Mouse (Mus musculus): ENCODE data around the gene S100g. TPM values are rescaled to one million over a fixed set of nuclear protein-coding genes. Genes with fewer than 3 reads are reported as not detected.
A peak's percentile ranks its signal among the peaks of the same experiment; 100 is the strongest.

Gene S100g
- total RNA-seq, 1 experiment: 0.54 TPM

DNA sequence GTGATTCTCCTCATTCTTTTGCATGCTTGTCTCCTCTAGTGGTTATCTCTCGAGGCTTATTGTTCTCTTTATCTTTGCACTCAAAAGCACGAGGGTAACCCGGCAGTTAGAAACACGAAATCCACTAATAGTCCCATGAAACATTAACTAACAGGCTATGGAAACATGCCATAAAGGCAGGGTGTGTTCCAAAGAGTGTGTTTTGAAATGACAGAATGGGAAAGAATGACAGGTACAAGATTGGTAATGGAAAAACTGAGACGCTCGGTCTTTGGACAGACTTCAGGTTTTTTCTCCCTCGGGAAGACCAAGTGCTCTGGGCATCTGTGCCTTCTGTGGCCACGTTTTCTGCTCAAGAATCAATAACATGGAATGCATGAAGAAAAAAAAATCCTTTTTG lies 3.1 kb upstream of the S100g start:
- H3K9me3 ChIP-seq (ENCODE audit: control insufficient read depth, insufficient read depth, low read depth, low read length): no peaks in the 10 kb centered on the region
- H3K27ac ChIP-seq (ENCODE audit: insufficient read depth, low read depth, low read length, poor library complexity, severe bottlenecking): no peak overlapping the region
- TF ChIP-seq CHD2 (IDR thresholded peaks at IDR 0.05; ENCODE audit: low read depth, low read length): no peak
- TF ChIP-seq ZNF384 (IDR thresholded peaks at IDR 0.05; ENCODE audit: low read depth, low read length): no peak
- no peak for TF ChIP-seq MAFK (IDR thresholded peaks at IDR 0.05; ENCODE audit: insufficient read depth, low read depth, low read length)
- TF ChIP-seq HCFC1 (IDR thresholded peaks at IDR 0.05; ENCODE audit: borderline replicate concordance, insufficient read depth, low read length): no peak
- no peak for TF ChIP-seq ZC3H11A (IDR thresholded peaks at IDR 0.05; ENCODE audit: borderline replicate concordance, low read depth, low read length)
- H3K9ac ChIP-seq (ENCODE audit: insufficient read depth, low read depth, low read length, poor library complexity, severe bottlenecking): no peak overlapping the region
- DNase-seq (ENCODE audit: low read depth, low spot score): no peak
- in situ Hi-C loops (cut with MboI; ENCODE audit: low sequenced_read_pairs in 2 of 2, unreplicated experiment in 2 of 2): loop anchor here (25.0 kb wide), 1 partner anchor 170 kb away; no protein-coding TSS in a partner anchor
- H3K36me3 ChIP-seq (ENCODE audit: control insufficient read depth, insufficient read depth, low read length, poor library complexity, severe bottlenecking): no peaks in the 10 kb centered on the region
- H3K4me3 ChIP-seq (ENCODE audit: insufficient read depth in 1 of 2, low read depth in 1 of 2, low read length in 2 of 2, poor library complexity in 1 of 2, severe bottlenecking in 1 of 2): no peak overlapping the region
- H3K4me1 ChIP-seq (ENCODE audit: control insufficient read depth in 2 of 2, insufficient read depth in 2 of 2, low read length in 2 of 2, poor library complexity in 1 of 2): no peaks in the 10 kb centered on the region

DNA sequence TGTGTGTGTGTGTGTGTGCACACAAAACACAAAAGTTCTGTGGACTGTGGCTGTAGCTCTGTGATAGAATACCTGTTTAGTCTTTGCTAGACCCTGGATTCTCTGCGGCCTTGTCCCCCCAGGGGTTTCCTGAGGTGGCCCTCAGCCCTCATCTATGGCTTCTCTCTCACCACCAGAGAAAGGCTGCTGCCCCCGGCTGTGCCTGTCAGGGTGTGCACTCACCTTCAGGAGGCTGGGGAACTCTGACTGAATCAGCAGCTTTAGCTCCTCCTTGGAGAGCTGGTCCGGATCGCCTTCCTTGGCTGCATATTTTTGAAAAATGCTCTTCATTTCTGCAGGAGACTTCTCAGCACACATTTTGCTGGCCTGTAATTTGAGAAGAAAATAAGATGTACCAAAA lies 559 bp downstream of the S100g start:
- in situ Hi-C loops (cut with MboI; ENCODE audit: low sequenced_read_pairs in 2 of 2, unreplicated experiment in 2 of 2): loop anchor here (25.0 kb wide), 1 partner anchor 173 kb away; no protein-coding TSS in a partner anchor
- H3K4me3 ChIP-seq (ENCODE audit: insufficient read depth in 1 of 2, low read depth in 1 of 2, low read length in 2 of 2, poor library complexity in 1 of 2, severe bottlenecking in 1 of 2): no peak overlapping the region
- H3K9ac ChIP-seq (ENCODE audit: insufficient read depth, low read depth, low read length, poor library complexity, severe bottlenecking): no peak overlapping the region
- no peaks in the 10 kb centered on the region for H3K9me3 ChIP-seq (ENCODE audit: control insufficient read depth, insufficient read depth, low read depth, low read length)
- no peak for DNase-seq (ENCODE audit: low read depth, low spot score)
- no peak for TF ChIP-seq HCFC1 (IDR thresholded peaks at IDR 0.05; ENCODE audit: borderline replicate concordance, insufficient read depth, low read length)
- no peak for TF ChIP-seq CHD2 (IDR thresholded peaks at IDR 0.05; ENCODE audit: low read depth, low read length)
- TF ChIP-seq ZC3H11A (IDR thresholded peaks at IDR 0.05; ENCODE audit: borderline replicate concordance, low read depth, low read length): no peak
- TF ChIP-seq ZNF384 (IDR thresholded peaks at IDR 0.05; ENCODE audit: low read depth, low read length): no peak
- TF ChIP-seq MAFK (IDR thresholded peaks at IDR 0.05; ENCODE audit: insufficient read depth, low read depth, low read length): no peak
- no peak overlapping the region for H3K27ac ChIP-seq (ENCODE audit: insufficient read depth, low read depth, low read length, poor library complexity, severe bottlenecking)
- H3K4me1 ChIP-seq (ENCODE audit: control insufficient read depth in 2 of 2, insufficient read depth in 2 of 2, low read length in 2 of 2, poor library complexity in 1 of 2): no peaks in the 10 kb centered on the region
- no peaks in the 10 kb centered on the region for H3K36me3 ChIP-seq (ENCODE audit: control insufficient read depth, insufficient read depth, low read length, poor library complexity, severe bottlenecking)

DNA sequence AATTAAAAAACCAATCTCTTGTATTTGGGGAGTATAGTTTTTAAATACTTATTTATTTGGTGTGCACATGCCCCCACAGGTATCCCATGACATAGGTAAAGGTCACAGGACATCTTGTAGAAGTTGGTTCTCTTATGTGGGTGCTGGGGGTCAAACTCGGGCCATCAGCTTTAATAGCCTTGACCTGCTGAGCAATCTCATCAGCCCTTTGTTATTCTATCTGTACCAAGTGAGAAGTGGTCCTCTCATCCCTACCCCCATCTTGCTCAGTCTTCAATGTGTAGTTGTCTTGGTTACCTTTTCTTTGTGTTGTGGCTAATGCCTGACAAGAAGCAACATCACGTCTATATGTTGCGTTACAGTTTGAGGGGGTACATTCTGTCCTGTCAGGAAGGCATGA lies 6.5 kb downstream of the S100g start:
- Histone ChIP-seq H3K27ac (ENCODE audit: insufficient read depth, low read depth, low read length, poor library complexity, severe bottlenecking) (no peak overlapping the region), H3K4me3 (ENCODE audit: insufficient read depth in 1 of 2, low read depth in 1 of 2, low read length in 2 of 2, poor library complexity in 1 of 2, severe bottlenecking in 1 of 2) (no peak overlapping the region), H3K4me1 (ENCODE audit: control insufficient read depth in 2 of 2, insufficient read depth in 2 of 2, low read length in 2 of 2, poor library complexity in 1 of 2) (no peaks in the 10 kb centered on the region), H3K9ac (ENCODE audit: insufficient read depth, low read depth, low read length, poor library complexity, severe bottlenecking) (no peak overlapping the region), H3K36me3 (ENCODE audit: control insufficient read depth, insufficient read depth, low read length, poor library complexity, severe bottlenecking) (no peaks in the 10 kb centered on the region), H3K9me3 (ENCODE audit: control insufficient read depth, insufficient read depth, low read depth, low read length) (no peaks in the 10 kb centered on the region)
- DNase-seq (ENCODE audit: low read depth, low spot score): no peak
- in situ Hi-C loops (cut with MboI; ENCODE audit: low sequenced_read_pairs in 2 of 2, unreplicated experiment in 2 of 2): loop anchor here (25.0 kb wide), 1 partner anchor 179 kb away; no protein-coding TSS in a partner anchor
- TF ChIP-seq MAFK (IDR thresholded peaks at IDR 0.05; ENCODE audit: insufficient read depth, low read depth, low read length) (no peak), ZNF384 (IDR thresholded peaks at IDR 0.05; ENCODE audit: low read depth, low read length) (no peak), HCFC1 (IDR thresholded peaks at IDR 0.05; ENCODE audit: borderline replicate concordance, insufficient read depth, low read length) (no peak)

DNA sequence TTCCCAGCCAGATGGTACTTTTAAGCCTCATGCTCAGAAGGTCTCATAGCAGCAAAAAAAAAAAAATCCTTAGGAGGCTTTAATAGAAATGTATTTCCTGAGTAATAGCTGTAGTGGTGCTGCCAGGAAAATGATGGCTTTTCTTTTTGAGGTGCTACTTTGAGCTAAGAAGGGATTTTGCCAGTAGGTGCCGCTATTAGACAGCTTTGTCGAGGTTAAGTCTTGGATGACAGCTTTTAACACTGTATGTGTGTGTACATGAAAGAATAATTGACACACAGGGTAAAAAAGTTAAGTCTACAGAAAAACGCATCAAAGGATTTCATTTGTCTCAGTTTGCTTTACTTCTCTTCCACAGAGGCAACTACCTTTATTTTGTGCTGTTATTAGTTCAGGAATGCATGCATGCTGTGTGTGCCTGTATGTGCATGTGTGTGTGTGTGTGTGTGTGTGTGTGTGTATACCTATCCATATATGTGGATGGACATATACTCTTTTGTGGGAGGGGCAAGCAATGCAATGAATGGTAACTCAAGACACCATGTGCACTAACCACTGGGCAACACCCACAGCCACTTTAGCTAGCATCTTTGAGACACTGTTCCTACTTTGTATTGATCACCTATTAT lies 14.5 kb downstream of the S100g start:
- no peaks in the 10 kb centered on the region for H3K9me3 ChIP-seq (ENCODE audit: control insufficient read depth, insufficient read depth, low read depth, low read length)
- DNase-seq (ENCODE audit: low read depth, low spot score): peak; percentile 28
- H3K36me3 ChIP-seq (ENCODE audit: control insufficient read depth, insufficient read depth, low read length, poor library complexity, severe bottlenecking): no peaks in the 10 kb centered on the region
- H3K27ac ChIP-seq (ENCODE audit: insufficient read depth, low read depth, low read length, poor library complexity, severe bottlenecking): no peak overlapping the region
- H3K4me3 ChIP-seq (ENCODE audit: insufficient read depth in 1 of 2, low read depth in 1 of 2, low read length in 2 of 2, poor library complexity in 1 of 2, severe bottlenecking in 1 of 2): no peak overlapping the region
- TF ChIP-seq HCFC1 (IDR thresholded peaks at IDR 0.05; ENCODE audit: borderline replicate concordance, insufficient read depth, low read length) (no peak), ZNF384 (IDR thresholded peaks at IDR 0.05; ENCODE audit: low read depth, low read length) (no peak), ZC3H11A (IDR thresholded peaks at IDR 0.05; ENCODE audit: borderline replicate concordance, low read depth, low read length) (no peak), MAFK (IDR thresholded peaks at IDR 0.05; ENCODE audit: insufficient read depth, low read depth, low read length) (no peak), CHD2 (IDR thresholded peaks at IDR 0.05; ENCODE audit: low read depth, low read length) (no peak)
- H3K4me1 ChIP-seq (ENCODE audit: control insufficient read depth in 2 of 2, insufficient read depth in 2 of 2, low read length in 2 of 2, poor library complexity in 1 of 2): no peaks in the 10 kb centered on the region
- in situ Hi-C loops (cut with MboI; ENCODE audit: low sequenced_read_pairs in 2 of 2, unreplicated experiment in 2 of 2): loop anchor here (25.0 kb wide), 1 partner anchor 187 kb away; no protein-coding TSS in a partner anchor
- H3K9ac ChIP-seq (ENCODE audit: insufficient read depth, low read depth, low read length, poor library complexity, severe bottlenecking): no peak overlapping the region

Data from ES-E14 (cell line).